Mouse (Mus musculus) layer of hippocampus, adult 9-11 months (tissue): Measurements from ENCODE around the gene Fbxw4.
"Not testable (repeated sequence)": the region's sequence is repeated elsewhere in the genome, so short reads cannot be mapped to it uniquely, and the experiment has no call there.

ENCODE experiments used
- DNase-seq: peaks from one replicate; pipeline ENCODE4 v3.0.0; 2022

Fbxw4 gene

GRCm38 (mm10) chr19:45574941-45575631 lies 85.0 kb downstream of the Fbxw4 start:
- no peak for DNase-seq

DNA sequence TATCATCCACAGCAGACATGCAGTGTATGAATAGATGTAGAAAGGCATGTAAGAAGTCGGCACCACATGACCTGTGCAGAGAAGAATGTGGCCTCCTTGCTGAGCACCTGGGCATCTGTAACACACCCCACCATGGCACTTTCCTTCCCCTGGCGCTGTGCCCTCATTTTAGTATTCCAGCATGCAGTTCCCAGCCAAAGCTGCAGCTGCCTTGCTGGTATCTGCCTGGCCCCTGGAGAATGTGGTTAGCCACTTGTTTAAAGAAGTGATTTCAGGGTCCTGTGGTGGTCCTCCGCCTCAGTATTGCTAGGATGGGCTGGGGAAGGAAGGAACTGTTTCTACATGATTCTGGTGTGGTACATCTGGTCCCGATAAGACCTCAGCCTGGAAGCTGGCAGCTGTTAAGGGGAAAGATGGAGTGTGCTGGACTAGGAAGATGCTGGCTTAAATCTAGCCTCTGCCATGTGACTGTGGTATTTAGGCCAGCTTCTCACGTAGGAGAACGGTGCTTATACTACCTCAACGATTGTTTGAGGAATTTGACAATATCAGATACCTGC lies 85.7 kb downstream of the Fbxw4 start:
- no peak for DNase-seq

GRCm38 (mm10) chr19:45573861-45574267 lies 86.2 kb downstream of the Fbxw4 start:
- DNase-seq: peak; percentile 69

DNA sequence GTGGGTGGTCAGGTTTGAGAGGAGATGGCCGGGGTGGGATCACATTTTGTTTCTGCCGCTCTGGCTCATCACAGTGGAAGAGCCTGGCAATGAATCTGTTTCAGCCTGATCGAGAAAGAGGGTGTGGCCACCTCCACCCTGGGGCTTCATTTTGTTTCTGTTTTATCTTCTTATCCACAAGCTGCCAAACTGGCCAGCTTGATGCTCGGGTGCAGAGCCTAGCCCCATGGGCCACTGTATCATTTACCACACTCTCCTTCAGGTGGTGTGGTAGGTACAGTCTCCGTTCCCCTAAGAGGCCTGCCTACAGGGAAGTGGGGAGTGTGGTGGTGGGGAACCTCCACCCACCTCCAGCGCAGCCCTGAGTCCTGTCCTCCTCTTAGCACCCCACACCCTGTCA lies 87.1 kb downstream of the Fbxw4 start:
- no peak for DNase-seq

GRCm38 (mm10) chr19:45567367-45567766 lies 92.7 kb downstream of the Fbxw4 start:
- DNase-seq: no peak

- DNase-seq: no peak
These were observed 94.0 kb downstream of the Fbxw4 start for GRCm38 (mm10) chr19:45565925-45566715.

- peak; percentile 83 for DNase-seq
These were observed 99.8 kb downstream of the Fbxw4 start, which contains the start of the genes Poll and Gm17018 for GRCm38 (mm10) chr19:45560153-45560890. Poll (minus strand) TSS chr19:45560531. Gm17018 (plus strand) TSS chr19:45560615.

GRCm38 (mm10) chr19:45554136-45554535 lies 106.0 kb downstream of the Fbxw4 start:
- no peak for DNase-seq

- no peak for DNase-seq
These were observed 107.9 kb downstream of the Fbxw4 start for GRCm38 (mm10) chr19:45552187-45552586.

DNA sequence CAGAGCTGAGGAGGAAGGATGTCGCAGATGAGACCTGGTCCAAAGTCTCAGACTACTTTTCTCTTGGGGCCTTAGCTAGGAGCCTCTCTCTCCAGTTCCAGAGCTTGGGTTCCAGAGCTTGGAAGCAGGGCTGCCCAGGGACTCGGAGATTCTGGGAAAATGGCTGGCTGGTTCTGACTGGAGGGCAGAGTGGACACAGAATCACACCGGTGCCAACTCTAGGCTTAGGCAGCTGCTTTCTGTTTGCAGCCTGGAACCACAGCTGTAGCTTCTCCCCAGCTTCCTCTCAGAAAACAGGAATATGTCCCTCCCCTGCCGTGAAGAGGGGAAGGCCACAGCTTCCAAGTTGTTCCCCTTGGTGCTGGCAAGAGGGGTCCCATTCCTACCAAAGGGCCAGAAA lies 110.2 kb downstream of the Fbxw4 start:
- DNase-seq: no peak

DNA sequence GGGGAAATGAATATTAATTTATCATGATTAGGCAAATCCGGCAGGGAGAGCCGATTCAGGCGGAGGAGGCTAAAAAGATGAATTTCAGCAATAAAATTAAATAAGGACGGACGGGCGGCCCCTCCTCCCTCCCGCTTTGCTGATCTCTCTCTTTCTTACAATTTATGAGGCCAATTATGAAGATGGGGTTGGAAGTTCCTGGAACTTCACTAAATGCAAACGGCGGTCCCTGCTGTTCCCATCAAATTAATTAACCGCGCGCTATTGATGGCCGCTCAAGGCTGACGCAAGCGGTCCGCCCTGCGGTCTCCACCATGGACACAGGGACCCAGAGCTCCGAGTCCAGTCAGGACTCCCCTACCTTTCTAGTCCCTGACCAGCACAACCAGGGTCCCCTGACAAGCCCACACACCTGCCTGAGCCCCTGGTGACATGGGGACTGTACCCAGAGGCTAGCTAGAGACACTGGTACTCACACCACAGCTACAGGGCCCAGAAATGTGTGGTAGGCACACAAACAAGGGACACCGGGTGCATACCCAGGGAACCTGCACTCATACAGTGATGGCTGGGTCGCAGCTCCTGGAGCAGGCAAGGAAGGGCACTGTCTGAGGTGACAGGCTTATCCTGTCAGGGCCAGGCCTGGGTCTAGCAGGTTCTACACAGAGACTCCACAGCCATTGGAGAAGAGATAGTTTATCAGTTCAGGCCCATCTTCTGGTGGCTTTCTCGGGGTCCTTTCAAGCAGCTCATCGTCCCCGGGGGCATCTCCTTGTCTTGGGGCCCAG lies 110.8 kb downstream of the Fbxw4 start:
- DNase-seq: no peak

DNA sequence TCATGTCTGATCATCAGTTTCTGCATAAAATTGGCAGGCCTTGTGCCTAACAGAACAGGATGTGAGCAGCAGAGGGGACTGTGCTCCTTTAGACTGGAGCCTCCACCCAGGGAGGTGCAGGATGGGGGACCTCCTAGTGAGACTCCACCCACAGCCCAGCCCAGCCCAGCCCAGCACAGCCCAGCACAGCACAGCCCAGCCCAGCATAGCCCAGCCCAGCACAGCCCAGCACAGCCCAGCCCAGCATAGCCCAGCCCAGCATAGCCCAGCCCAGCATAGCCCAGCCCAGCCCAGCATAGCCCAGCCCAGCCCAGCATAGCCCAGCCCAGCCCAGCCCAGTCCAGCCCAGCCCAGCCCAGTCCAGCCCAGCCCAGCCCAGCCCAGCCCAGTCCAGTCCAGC lies 111.9 kb downstream of the Fbxw4 start:
- DNase-seq: not testable (repeated sequence)

GRCm38 (mm10) chr19:45544925-45545321 lies 115.2 kb downstream of the Fbxw4 start:
- DNase-seq: peak; percentile 68

DNA sequence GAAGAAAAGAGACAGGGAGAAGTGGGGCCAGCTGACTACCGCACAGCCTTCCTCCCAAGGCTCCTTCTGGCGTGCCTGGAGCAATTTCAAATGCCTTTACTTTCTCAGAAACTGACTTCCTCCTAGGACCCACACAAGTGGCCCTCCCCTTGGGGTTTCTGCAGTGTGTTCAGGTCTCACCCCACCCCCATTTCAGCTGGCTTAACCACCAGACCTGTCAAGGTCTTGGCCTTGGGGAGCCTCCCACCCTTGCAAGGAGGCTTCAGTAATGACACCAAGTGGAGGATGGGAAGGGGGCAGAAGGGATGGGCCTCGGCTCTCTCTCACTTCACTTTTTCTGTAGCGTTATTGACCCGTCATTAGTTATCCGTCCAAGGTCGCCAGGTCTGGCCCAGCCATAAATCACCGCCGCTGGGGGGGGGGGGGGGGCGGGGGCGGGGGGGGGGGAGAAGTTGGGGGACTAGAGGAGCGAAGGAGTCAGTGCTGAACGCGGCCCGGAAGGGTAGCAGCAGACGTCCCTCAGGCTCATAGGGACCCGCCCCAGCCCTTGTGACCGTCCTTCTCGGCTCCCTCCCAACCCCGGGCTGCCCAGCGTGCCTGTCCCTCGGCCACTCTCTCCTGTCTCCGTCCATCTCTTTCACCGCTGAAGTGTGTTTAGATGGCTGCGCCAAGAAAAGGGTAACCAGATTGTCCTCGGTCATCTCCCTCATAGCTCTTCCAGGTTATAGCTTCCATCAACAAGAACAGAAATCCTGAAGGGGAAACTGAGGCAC lies 115.8 kb downstream of the Fbxw4 start:
- DNase-seq: no peak

DNA sequence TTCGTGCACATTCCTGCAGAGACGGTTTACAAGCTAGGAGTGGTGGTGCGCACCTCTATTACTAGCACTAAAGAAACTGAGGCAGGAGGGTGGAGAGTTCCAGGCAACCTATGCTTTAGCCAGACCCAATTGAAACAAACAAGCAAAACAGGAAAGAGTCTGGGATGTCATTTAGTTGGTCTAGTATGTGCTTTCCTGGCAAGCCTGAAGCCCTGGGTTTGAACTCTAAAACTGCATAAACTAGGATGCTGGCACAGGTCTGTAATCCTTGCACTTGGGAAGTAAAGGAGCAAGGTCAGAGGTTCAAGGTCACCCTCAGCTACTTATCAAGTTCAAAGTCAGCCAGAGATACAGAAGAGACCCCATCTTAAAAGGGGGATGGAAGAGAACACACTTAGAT lies 118.1 kb downstream of the Fbxw4 start:
- no peak for DNase-seq

DNA sequence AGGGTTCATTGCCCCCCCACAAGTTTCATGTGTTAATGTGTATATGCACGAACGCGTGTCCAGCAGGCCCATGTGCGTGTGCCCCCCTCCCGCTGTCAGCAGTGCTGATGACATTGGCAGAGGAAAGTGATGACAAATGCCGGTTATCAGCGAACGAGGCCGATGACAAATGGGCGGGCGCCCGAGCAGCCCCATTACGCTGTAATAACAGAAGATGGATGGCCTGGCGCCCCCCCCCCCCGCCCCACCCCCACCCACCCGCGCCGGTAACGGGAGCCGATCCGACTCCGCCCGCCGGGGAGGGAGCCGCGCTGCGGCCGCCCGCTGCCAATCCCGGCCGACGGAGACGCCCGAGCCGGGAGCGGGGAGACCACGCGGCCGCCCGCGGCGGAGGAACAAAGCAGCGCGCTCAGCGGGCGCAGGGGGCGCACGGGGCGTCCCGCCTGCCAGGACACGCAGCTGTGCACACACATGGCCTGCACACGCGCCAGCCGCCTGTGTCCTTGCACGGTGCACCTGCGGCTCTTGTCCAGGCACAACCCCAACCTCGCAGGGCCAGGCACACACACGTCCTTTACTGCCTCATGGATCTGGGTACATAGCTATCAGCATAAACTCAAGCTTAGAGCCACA lies 118.6 kb downstream of the Fbxw4 start:
- DNase-seq: no peak

DNA sequence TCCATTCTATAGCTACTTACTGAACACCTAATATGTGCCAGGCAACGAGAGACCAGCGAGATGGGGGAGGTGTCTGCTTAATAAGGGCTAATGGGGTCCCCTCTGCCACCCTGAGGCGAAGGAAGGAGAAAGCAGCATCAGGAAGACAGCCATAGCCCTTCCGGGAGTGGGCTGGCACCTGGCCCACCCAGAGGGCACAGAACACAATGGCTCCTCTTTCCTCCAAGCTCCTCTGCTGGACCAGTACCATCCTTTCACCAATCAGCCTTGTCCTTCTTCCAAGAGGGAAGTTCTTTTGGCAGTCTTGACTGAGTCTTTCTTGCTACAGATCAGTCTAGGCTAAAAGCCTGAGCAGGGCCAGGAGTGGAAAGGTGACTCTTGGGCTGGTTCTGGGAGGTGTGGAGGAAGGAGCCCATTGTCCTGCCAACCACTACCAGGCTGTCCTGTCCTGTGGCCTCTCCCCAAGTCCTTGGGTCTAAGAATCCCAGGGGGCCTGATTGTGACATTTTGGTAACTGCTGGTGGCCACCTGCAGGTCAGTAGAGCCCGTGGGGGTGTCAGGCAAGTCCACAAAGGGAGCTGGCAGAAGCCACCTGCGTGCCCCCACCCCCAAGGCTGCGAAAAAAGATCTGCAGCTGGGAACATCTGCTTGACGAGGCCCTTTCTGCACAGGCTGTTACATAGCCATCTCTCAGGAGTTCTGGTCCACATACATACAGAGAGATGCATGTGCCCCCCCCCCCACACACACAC lies 119.3 kb downstream of the Fbxw4 start:
- no peak for DNase-seq

DNA sequence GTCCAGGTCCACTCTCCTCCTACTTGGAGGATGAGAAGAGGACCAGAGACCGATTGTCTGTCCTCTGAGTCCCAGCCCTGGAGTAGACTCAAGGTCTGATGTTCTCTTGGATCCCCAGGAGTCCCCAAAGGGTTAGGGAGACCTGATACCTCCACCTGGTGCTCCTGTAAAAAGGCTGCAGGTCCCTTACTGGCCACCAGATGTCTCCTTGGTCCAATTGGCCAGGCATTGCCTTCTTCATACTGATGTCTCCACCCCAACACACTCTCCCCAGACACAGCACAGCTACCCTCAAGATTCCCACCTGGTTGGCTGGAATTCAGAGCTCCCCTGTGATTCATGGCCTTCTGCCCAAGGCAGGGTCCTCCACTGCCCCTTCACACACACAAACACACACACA lies 122.6 kb downstream of the Fbxw4 start:
- no peak for DNase-seq

DNA sequence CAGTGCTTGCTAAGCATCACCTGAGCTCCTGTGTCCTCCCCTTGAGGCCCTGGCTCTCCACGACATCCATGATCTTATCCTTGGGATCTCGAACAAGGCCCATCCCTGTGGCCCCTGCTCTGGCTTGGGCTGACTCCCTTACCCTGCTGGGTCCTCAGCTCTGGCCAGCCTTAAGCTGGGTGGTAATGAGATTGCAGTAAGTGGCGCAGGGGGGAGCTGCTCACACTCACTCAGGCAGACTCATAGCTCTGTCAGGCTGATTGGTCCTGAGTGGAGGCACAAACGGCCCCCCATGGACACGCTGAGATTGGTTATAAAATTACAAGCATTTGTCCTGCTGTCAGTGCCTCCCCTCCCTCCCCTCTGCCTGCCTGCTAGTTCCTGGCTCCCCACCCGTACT lies 124.2 kb downstream of the Fbxw4 start:
- no peak for DNase-seq

DNA sequence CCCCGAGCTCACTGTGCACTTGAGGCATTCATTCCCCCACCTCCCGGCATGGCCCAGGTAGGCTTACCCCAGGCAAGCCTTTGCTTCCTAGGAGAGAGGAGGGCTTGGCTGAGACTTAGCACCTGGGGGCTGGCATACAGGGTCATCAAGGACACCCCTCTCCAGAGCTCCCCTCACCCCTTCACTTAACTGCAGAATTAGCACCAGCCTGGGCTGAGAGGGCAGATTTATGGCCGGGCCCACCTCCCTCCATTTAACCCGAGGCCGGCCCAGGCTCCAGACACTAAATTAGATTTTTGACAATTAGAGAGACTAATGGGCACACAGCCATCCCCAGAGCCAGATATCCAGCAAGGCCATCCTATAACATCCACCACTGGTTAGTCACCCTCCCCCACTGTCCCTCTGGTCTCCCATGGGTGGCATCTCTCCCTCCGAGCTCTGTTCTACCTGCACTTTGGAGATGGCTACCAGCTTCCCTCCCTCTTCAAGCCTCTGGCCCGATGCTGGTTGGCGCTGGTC lies 124.8 kb downstream of the Fbxw4 start:
- no peak for DNase-seq
